Mouse (Mus musculus) adrenal gland, adult 18-20 months (tissue): ENCODE results near the gene Zfp467. TPM values are rescaled to one million over a fixed set of nuclear protein-coding genes. Genes with fewer than 3 reads are reported as not detected.

Experiments used
- DNase-seq, 2 experiments: peaks; one replicate each; pipeline ENCODE4 v3.0.0; 2021 to 2022; ENCODE audit warnings: low spot score in 2 of 2
- total RNA-seq, 2 experiments: library from RNA; stranded (reverse); gene quantifications; 1 replicate in 1 of 2; 2 replicates in 1 of 2; pipeline ENCODE4 v1.2.3; 2021

Gene Zfp467
- total RNA-seq, 2 experiments from 2014 or later, result 36.0 to 58.6 TPM

DNA sequence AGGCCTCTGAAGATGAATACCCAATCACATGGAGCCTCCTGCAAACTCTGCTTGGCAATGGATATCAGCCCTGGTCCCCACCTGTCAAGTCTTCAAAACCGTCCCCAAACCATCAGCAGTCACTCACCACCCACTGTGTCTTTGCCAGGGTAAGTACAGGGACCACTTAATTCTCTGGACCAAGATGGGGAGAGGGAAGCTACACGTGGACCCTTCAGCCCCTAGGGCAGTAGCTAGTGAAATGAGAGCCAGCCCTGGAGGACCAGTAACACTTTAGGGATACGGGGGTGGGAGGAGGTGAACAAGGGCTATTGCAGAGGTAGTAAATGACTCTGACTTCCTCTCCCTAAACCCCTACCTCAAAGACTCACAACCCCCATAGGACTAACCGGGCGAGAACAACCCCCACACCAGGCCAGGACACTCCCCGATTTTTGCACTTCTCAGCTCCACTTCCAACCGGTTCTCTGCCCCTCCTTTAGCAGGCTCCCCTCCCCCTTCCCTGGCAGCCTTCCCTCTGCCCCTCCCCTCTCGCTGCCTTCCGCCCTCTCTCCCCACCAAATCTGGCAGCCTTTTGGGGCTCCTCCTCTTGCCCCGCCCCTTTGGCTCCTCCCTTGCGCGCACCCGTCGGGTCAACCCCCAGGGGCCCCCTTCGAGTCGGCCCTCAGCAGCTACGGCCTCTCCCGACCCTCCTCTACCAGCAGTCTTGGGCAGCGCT lies 1.9 kb downstream of the Zfp467 start:
- peak; percentile 92 to 94 for DNase-seq

DNA sequence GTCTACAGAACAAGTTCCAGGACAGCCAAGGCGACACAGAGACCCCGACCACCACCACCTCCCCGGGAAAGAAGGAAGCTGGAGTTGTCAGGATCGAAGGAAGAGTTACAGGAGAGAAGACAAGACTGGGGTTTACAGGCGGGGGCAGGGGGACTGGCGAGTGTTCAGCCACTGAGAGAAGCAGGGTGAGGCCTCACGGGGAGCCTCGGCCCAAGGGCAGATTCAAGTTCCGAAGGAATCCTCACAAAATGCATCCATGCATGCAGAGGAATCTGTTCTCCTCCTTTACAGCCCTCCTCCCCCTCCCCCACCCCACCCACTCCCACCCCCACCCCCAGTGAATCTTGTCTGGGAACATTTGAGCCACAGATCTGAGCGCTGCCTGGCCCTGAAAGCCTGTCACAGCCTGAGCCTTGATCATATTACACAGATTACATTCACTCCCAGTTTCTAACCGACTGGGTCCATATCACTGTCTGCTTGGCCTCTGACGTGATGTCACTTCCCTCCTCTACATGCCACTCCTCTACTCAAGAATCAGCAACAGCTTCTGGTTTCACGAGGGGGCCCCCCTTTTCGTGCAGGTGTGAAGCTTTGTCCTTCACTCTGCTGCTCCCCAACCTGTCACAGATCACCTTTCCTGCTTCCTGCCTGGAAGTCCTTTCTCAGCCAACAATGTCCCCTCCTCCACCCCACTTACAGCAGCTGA lies 5.2 kb downstream of the Zfp467 start:
- DNase-seq, result no peak

DNA sequence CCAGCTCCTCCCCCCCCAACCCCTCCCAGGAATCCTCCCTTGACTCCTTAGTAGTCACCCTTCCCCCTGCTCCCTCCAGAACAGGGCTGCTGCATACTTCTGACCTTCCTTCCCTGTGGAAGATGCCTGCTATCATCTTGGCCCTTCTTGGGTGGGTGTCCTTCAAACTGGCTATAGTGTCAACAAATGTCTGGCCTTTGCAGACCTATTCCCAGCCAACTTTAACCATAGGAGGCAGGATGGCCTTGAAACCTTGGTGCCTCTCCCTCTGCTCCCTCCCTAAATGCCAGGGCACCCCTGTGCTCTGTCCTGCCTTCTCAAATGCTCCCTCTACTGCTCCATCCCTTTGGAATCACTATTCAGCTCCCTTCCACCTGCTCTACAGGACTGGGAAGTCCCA lies 6.0 kb downstream of the Zfp467 start:
- DNase-seq, result no peak

DNA sequence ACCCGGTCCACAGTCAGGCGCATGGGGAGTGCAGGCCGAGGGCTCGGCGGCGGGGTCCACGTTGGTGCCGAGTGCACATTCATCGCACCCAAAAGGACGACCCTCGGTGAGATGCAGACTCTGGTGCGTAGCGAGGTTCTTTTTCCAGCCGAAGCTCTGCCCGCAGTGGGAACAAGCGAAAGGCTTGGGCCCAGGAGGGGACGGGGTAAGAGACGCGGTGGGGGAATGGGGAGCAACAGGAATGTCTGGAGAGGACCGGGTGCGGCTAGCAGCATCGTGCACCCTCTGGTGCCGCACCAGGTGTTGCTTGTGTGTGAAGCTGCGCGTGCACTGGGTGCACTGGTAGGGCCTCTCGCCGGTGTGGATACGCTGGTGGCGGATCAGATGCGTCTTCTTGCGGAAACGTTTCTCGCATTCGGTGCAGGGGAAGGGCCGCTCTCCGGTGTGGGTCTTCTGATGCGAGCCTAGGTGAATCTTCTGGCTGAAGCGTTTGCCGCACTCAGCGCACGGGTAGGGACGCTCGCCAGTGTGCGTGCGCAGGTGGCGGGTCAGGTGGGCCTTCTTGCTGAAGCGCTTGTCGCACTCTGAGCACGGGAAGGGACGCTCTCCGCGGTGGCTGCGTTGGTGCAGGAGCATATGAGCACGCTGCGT lies 7.0 kb downstream of the Zfp467 start:
- DNase-seq, result no peak

DNA sequence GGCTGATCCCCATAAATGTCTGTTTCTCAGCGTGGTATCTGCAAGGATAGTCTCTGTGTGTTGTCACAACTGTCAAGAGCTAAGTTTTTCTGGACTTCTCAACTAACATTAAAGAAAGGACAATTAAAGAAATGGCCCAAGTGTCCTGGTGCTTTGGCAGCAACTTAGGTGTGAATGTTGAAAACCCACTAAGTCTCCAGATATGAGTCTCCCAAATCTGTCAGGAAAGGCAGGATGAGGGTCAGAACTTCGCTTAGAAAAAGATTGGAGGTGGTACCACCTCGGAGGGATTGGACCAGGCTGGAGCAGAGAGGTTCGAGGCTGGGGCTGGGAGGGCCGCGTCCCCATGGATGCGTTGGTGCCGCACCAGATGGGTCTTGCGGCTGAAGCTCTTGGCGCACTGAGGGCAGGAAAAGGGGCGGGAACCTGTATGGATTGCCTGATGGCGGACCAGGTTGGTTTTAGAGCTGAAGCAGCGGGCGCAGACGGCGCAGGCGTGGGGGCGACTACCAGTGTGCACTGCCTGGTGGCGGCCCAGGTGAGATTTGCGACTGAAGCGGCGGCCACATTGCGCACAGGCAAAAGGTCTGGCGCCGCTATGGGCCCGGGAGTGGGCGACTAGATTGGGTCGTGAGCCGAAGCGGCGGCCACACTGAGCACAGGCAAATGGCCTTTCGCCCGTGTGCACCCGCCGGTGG lies 7.8 kb downstream of the Zfp467 start:
- DNase-seq, result no peak

DNA sequence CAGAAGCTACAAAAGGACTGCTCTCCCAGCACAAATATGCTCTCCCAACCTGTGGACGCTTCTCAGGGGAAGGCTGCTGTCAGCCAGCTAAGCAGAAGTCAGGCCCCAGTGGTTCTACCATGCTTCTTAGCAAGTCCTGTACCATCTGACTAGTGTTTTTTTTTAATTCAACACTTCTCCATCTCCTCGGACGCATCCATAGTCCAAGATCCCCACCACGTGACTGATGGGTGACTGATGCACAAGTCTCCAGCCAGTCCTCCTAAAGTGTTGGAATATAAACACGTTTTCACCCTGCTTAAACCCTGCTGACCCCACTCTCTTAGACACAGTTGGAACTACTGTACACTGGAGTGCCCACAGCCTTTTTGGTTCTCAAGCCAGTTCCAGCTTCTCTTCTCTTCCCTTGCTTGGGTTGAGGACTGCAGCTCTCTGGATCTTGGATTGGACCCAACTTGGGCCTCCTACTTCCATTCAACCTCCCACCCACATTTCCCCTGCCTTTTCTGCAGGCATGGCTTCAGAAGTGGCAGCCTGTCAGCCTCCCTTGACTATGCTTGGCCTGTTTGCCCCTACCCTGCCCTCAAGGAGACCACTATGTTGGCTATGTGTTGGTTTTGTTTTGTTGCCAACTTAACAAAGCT lies 9.8 kb downstream of the Zfp467 start:
- DNase-seq, result no peak

DNA sequence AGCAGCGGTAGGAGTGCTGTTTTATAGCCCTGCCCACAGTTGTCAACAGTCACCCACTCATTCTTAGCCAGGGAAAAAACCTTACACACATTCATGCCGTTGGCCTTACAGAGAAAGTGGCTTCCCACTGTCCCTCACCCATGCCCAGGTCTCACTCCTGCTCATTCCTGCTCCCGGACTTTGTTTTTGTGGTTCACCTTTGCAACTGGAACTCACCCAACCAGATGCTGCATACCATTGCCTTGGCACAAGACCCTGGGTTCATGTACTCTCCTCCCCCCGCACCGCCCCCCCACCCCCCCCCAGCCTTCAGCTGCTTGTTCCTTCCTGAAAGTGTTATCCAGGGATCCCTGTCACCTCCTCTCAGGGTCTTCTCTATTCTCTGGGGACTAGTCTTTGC lies 10.5 kb downstream of the Zfp467 start:
- no peak for DNase-seq

DNA sequence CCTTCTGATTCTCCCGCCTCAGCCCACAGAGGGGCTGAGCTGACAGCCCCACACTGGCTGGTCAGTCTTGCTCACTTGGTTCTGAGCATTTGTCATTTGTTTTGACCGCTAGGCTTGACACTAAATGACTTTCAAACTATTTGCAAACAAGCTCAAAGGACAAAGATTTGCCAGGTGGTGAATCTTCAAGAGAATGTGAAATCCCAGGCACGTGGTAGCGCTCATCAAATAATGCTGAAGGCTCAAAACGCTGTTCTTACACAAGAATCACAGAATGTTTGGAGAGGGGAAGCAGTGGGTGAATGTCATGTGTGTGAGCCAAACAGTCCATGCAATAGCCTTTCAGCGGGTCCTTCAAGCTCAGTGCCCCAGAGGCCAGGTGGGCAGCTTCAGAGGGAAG lies 11.0 kb downstream of the Zfp467 start:
- DNase-seq, result no peak

DNA sequence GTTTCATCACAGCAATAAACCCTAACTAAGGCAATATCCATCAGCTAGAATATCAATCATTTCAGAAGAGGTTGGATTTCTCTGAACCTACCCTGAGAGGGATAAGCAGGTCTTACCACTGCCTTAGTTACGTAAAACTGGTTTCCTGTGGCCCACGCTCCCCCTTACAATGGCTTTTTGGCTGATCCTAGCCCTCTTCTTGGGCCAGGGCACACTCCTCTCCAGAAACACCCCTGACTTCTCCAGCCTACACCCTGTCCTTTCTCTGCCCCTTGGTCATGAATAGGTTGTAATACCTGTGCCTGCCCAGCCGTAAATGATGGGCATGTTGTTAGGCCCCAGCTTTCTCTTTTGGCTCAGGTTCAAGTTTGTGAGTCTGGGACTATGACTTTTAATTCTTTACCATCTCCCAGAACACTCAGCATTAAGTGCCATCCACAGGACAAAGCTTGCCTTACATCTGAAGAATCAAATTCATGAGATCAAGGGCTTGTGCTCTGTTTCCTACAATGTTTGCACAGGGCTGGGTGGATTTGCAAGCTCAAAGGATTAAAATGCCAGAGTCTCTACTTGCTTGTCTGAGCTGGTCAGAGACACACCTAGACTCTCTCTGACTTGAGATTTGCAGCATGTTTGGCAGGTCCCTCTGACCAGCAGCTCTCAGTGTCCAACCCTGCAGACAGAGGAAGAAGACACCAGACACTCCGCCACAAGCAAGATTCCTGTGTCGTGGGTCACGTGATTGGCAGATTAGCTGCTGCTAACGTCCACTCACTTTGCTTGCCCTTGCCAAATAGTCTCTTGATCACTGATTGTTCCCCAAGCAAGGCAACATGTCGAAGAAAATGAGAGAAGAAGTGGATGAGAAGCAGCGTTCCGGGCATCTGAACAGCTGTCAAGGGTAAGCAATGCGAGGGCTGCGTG lies 12.5 kb downstream of the Zfp467 start:
- DNase-seq, result no peak

DNA sequence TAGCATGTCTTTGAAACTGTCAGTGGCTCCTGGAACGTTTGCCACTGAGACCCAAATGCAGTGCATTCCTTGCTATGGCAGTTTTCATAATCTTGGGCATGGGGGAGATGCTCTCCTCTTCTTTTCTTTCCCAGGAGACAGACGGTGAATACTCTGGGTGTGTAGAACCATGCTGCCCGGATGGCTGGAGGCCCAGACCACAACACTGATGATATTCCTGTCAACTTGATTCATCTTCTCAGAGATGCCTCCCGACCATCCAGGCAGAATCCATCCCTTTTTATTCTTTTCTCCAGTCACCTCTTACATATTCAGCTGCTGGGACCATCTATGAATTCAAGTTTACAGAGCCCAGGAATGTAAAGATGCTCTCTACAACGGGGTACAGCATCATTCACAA lies 14.9 kb downstream of the Zfp467 start:
- DNase-seq, result no peak

DNA sequence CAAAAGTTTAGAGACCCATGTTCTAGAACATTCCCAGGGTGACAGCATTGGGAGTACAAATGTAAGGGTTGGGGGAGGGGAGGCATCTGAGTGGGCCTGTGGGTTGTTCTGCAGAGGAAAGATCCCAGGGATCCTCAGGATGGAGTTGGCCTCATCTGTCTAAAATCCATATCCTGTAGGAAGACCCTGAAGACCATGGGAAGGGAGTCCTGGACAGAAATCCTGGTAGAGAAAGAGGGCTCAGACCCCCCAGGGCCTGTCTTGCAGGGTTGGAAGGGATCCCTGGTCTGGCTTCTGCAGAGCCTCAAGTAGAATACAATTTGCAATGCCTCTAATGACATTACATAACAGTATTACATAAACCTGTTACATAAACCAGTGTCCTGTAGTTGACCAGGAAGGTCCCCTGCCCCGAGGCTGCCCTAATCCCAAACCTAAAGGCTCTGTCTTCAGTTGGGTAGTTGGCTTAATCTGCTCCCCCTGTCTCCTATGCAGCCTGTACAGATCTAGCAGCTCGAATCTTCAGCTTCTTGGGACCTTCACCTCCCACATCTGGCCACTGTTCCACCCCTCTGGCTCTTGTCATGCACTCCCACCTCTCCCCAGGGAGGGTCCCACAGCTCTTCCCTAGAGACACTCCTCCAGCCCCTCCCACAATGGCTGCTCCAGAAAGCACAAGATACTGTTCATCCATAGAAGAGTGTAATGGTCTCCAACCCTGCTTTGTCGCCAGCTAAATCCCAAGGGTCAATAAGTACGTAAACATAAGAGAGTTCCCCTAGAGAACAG lies 16.7 kb downstream of the Zfp467 start:
- no peak for DNase-seq

DNA sequence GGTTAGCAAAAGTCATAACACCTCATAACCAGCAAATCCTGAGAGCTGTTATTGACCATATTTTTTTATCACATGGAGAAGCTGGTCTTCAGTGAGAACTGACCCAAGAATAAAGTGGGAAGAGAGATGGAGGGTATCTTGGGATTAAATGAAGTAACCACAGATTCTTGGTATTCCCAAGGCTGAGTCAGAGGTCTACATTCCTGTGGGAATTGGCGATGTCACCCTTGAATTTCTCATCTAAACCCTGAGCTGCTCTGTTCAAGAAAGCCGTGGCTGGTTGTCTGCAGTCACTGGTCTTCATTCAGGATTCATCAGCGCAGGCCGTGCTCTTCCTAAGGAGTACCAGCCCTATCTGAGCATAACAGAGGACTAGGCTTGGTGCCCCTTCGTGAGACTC lies 18.7 kb downstream of the Zfp467 start:
- no peak for DNase-seq

DNA sequence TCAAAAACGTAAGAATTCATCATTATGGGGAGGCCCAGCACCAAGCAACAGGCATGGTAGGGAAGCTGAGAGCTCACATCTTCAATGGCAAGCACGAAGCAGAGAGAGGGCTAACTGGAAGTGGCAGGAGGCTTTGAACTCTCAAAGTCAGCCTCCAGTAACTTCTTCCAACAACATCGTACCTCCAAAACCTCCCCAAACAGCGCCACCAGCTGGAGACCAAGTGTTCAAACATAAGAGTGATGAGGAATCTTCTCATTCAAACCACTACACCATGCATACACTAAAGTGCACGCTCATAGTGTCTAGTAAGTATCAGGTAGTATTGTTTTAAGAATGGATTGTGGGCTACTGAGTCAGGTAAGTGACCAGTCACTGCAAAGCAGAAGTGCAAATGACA lies 21.6 kb downstream of the Zfp467 start:
- no peak for DNase-seq

DNA sequence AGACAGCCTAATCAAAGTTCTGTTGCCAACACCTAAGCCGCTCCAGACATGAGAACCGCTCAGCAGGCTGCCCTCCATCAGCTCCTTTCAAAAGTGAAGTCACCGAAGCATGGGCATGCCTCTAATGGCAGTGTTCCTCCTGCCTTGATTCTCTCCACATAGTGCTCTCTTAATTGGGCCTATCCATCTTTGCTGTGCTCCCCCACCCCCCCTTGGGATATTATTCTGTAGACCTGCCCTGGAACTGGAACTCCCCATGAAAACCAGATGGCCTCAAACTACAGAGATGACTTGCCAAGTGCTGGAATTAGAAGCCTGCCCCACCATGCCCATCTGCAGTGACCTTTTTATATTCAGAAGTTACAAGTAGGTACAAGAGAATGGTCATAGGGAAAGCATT lies 22.3 kb downstream of the Zfp467 start:
- no peak for DNase-seq

DNA sequence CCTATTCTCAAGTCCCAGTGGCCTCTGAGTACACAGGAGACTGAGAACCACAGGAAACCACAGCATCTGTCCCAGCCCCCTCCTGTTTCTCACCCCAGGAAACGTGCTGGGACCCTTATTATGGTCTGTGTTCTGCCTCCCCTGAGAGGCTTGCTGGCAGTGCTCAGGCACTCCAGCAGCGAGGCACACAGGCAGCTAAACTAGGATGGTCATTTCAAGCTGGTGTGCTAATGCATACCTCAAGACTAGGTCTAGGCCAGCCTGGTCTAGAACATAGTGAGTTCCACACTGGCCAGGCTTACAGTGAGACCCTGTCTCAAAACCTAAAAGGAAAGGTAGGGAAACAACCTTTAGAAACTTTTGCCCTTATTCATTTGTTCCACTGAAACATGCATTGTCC lies 25.0 kb downstream of the Zfp467 start:
- no peak for DNase-seq

DNA sequence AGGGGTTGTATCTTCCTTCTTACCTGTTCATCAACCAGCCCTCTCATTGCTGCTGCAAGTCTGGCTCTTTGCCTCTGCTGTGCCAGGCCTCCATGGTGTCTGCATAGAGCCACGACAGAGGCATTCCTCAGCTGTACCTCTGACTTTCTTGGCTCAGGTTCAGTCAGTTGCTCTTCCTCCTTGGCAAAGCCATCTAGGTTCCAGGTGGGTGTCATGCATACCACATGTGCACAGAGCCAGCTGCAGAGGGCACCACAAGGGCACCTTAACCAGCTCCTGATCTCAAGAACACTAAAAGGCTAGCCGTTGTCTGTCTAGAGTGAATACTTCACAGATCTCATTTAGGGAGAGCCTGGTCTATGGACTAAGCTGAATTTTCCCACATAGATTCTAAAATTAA lies 29.1 kb downstream of the Zfp467 start:
- no peak for DNase-seq

DNA sequence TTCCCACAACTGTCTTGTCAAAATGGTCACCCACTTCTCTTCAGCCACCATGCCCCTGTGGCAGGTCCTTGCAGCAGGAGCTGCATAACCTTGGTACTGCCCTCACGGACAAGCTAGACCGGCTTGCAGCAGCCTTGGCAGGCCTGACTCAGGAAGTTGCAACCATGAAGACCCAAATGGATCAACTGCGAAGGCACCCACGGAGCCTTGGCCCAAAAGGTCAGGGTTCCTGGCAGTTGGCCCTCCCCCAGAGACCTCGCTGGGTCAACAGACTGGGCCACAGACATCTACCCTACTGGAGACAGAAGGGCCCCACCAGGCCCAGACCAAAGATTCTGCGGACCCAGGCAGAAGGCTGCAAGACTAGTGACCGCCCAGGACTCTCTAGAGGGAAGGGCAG lies 30.0 kb downstream of the Zfp467 start:
- peak; percentile 45 to 72 for DNase-seq

DNA sequence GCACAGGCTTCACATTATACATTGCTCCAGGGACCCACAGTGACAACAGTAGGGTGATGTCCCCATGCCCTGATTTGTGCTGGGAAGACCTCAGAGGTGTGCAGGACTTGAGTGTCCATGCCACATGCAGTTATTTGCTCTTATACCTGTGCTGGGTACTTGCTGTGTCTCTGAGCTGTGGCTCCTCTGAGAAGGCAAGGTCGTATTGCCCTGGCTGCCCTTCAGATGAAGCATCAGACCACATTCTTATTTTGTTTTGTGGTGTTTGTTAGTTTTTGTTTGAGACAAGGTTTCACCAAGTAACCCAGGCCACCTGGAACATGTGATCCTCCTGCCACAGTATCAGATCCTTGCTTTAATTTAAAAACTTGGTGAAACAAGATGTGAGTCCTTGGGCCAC lies 30.7 kb downstream of the Zfp467 start:
- DNase-seq, result no peak

DNA sequence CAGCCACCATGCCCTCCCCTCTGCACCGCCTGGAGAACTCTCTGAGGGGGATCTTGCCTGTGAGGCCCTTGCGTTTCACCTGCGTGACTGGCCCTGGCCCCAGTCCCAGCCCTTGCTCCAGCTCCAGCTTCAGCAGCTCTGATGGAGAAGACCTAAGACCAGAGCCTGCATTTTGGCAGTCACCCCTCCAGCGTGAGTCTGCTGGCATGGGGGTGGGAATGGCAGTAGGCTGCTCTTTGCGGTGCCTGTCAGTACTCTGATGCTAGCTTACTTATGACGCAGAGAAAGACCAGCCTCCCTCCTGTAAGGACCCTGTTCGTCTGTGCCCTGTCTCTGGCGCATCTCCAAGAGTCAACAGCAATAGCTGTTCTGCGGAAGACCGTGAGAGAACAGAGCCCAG lies 32.5 kb downstream of the Zfp467 start:
- peak in 1 of 2 experiments; percentile 19 for DNase-seq
